Mouse (Mus musculus) small intestine, adult 2 months (tissue): ENCODE measurements at regions not wholly inside any gene's neighbourhood (a gene's known extent, or its start where the extent isn't known, plus 50 kb on each side); places are given as distances from the start of the nearest gene placed in this dataset.

Experiments
- CTCF ChIP-seq: fragments of 200-500 bp; IDR thresholded peaks from 2 replicates; pipeline ENCODE4 v1.5.1; 2012; ENCODE audit warnings: low read depth, mild to moderate bottlenecking, control low read depth, inconsistent platforms, low read length, moderate library complexity, mixed read lengths; ENCODE audit not compliant: insufficient replicate concordance, insufficient read length; ENCODE audit errors: extremely low read depth
- POLR2A ChIP-seq: fragments of 200-500 bp; IDR thresholded peaks from 2 replicates; pipeline ENCODE4 v1.6.1; 2012; ENCODE audit warnings: low read depth, mild to moderate bottlenecking, control low read depth, inconsistent platforms, low read length, moderate library complexity

DNA sequence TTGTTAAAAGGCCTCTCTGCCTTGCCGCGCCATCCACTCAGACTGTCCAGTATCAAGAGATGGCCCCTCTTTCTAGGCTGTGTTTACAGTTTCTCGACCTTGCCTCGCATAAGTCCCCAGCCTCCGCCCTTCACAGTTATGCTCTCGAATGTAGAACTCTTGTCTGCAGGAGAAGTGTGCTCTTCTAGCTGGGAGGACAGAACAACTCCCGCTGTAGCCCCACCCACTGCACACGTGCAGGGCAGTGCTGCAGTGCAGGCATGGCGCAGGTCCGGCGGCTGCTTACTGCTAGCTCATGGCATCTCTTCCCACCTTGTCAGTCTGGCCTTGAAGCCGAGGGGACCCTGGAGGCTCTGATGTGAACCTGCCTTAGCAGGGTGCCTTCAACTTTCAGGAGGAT is 145.7 kb upstream of the Lrfn2 start:
- TF ChIP-seq CTCF, result no peak
- TF ChIP-seq POLR2A, result no peak
